Mouse (Mus musculus): ENCODE results near the gene Slc7a7.

DNA sequence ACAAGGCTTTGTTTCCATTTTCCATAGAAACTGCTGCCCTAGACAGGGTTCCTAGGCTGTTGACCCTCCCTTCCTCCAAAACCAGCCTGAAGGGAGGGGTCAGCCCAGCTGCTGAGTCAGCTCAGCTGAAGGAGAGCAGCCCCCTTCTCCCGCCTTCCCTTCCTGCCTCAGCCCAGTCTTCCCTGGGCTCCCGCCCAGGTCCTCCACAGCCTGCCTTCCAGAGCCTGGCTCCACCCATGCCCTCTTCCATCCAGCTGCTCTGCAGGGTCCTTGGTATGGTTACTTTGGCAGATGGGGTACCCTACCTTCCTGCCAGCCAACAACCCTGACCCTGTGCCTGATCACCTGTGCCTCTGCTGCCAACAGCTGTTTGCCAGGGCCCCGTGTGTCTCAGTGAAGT lies 25.6 kb upstream of the Slc7a7 start:
- no peak for TF ChIP-seq POLR2A (IDR thresholded peaks at IDR 0.05; ENCODE audit: extremely low read depth, insufficient read depth, low read length)
- no peak for TF ChIP-seq CTCF (IDR thresholded peaks at IDR 0.05; ENCODE audit: low read depth, low read length)

All from liver, adult 2 months (tissue).